Mouse (Mus musculus): ENCODE results near the gene Atp2a2. TPM values are rescaled to one million over a fixed set of nuclear protein-coding genes. Genes with fewer than 3 reads are reported as not detected.
"Not testable (repeated sequence)": the region's sequence is repeated elsewhere in the genome, so short reads cannot be mapped to it uniquely, and the experiment has no call there.

Gene Atp2a2
- total RNA-seq, 2 experiments from 2014 or later, result 72.8 to 98.4 TPM

GRCm38 (mm10) chr5:122500141-122500540, 1.9 kb downstream of the Atp2a2 start:
- ATAC-seq (replicated peaks; ENCODE audit: poor library complexity), result no peak

DNA sequence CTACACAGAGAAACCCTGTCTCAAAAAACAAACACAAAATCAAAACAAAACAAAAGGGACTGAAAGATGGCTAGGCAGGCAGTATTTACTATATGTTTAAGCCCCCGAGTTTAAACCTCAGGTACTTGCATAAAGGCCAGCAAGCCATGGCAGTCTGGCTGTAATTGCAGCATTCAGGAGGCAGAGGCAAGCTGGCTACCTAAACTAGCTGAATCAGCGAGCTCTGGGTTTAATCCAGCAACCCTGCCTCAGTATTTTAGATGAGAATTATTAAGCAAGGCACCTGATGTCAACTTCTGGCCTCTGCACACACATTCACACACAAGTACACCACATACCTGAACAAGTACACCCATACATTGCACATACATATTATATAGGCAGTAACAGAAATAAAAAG, 4.0 kb downstream of the Atp2a2 start:
- no peak for ATAC-seq (replicated peaks; ENCODE audit: poor library complexity)

DNA sequence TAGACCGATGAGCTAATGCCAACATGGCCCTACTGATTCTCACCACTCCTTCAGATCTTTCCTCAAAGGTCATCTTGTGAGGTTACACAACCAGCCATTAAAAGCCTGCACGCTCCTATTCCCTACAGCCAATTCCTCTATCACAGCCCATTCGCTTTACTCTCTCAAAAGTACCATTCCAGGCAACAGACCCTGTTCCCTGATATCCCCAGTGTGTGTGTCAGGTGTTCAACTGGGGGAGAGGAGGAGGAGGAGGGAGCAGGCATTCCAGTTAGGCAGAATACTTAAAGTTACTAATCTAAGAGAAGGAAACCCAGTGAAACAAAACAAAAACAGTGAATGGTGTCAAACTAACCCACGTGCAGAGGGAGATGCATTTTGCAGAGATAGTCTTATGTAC, 5.0 kb downstream of the Atp2a2 start:
- ATAC-seq (replicated peaks; ENCODE audit: poor library complexity), result no peak

DNA sequence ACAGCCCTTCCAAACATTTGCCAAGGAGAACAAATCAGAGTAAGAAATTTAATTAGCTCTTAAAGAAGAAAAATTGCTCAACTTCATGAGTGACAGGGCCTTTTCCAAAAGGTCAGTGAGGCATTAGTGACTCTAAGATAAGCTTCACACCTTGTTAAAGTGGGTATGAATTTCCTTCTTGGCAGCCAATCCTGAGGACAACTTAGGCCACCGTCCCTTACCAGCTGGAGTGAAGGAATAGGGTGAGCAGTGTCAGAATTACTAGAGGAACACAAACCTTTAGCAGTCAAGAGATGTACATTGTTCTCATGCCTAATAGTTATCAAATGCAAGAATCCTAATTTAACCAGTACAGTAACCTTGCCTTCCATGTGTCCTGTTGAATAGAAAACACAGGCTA, 7.6 kb downstream of the Atp2a2 start:
- no peak for ATAC-seq (replicated peaks; ENCODE audit: poor library complexity)

- no peak for ATAC-seq (replicated peaks; ENCODE audit: poor library complexity)
Measured at GRCm38 (mm10) chr5:122493035-122493434, 9.0 kb downstream of the Atp2a2 start.

- ATAC-seq (replicated peaks; ENCODE audit: poor library complexity), result no peak
Measured at GRCm38 (mm10) chr5:122491385-122491784, 10.6 kb downstream of the Atp2a2 start.

- ATAC-seq (replicated peaks; ENCODE audit: poor library complexity), result no peak
Measured at GRCm38 (mm10) chr5:122490148-122490547, 11.9 kb downstream of the Atp2a2 start.

- ATAC-seq (replicated peaks; ENCODE audit: poor library complexity), result no peak
Measured at GRCm38 (mm10) chr5:122487825-122488224, 14.2 kb downstream of the Atp2a2 start.

DNA sequence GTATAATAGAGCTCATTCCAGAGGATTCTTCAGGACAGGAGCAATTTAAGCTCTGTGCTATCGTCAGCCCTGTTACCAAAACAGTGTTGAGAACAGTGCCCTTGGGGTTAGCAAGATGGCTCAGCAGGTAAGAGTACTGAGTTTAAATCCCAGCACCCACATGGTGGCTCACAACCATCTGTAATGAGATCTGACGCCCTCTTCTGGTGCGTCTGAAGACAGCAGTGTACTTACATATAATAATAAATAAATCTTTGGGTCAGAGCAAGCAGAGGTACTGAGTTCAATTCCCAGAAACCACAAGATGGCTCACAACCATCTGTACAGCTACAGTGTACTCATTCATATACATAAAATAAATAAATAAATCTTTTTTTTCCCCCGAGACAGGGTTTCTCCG, 15.8 kb downstream of the Atp2a2 start:
- ATAC-seq (replicated peaks; ENCODE audit: poor library complexity), result not testable (repeated sequence)

GRCm38 (mm10) chr5:122482733-122483391, 19.2 kb downstream of the Atp2a2 start:
- ATAC-seq (replicated peaks; ENCODE audit: poor library complexity), result no peak

- no peak for ATAC-seq (replicated peaks; ENCODE audit: poor library complexity)
Measured at GRCm38 (mm10) chr5:122481844-122482243, 20.2 kb downstream of the Atp2a2 start.

DNA sequence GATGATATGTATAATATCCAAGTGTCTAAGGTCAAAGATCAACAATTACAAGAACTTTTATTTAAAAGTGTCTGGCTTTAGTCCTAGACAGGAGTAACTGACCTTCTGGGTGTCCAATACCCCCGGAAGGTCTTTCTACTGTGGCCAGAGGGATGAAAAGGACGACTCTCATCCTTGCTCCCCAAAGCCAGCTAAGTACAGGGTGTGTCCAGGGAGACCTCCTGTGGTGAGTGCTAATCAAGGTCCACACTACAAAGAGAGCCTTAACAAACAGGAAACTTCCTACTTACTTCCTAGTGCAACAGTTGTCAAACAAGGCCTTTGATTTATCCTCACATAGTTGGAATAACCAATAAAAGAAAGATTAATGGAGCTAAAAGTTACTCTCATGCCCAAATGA, 22.9 kb downstream of the Atp2a2 start:
- no peak for ATAC-seq (replicated peaks; ENCODE audit: poor library complexity)

- ATAC-seq (replicated peaks; ENCODE audit: poor library complexity), result no peak
Measured at GRCm38 (mm10) chr5:122477492-122477891, 24.5 kb downstream of the Atp2a2 start.

- ATAC-seq (replicated peaks; ENCODE audit: poor library complexity), result no peak
Measured at GRCm38 (mm10) chr5:122476078-122476477, 25.9 kb downstream of the Atp2a2 start.

- no peak for ATAC-seq (replicated peaks; ENCODE audit: poor library complexity)
Measured at GRCm38 (mm10) chr5:122474643-122475363, 27.2 kb downstream of the Atp2a2 start.

- no peak for ATAC-seq (replicated peaks; ENCODE audit: poor library complexity)
Measured at GRCm38 (mm10) chr5:122471658-122472057, 30.4 kb downstream of the Atp2a2 start.

- ATAC-seq (replicated peaks; ENCODE audit: poor library complexity), result no peak
Measured at GRCm38 (mm10) chr5:122461431-122461830, 40.6 kb downstream of the Atp2a2 start.

GRCm38 (mm10) chr5:122460656-122461055, 41.4 kb downstream of the Atp2a2 start:
- no peak for ATAC-seq (replicated peaks; ENCODE audit: poor library complexity)

DNA sequence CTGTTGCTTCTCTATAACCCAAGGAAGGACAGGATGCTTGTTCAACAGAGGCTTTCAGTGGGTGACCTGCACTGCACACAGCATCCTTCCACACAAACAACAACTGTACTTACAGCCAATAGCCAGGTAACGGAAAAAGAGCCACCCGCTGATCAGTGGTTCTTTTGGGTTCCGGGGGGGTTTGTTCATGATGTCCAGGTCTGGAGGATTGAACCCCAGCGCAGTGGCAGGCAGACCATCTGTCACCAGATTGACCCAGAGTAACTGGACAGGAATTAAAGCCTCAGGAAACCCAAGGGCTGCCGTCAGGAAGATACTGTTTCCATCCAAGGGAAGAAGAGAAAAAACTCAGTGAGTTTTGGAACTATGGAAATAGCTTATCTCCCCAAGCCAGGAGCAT, 42.7 kb downstream of the Atp2a2 start:
- no peak for ATAC-seq (replicated peaks; ENCODE audit: poor library complexity)

GRCm38 (mm10) chr5:122458066-122458465, 44.0 kb downstream of the Atp2a2 start:
- no peak for ATAC-seq (replicated peaks; ENCODE audit: poor library complexity)

DNA sequence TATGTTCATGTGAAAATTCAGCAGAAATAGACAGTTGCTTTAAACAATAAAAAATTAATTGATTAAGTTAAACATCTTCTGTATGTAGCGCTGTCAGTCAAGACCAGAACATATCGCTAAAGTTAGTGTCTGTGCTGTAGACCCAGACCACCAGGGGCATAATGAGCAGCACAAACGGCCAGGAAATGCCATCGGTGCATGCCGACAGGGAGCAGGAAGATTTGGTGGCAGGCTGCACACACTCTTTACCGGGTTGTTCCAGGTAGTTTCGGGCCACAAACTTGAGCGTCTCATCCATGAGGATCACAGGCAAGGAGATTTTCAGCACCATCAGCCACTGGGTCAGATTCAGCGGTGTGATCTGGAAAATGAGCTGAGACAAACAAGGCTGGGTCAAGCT, 45.0 kb downstream of the Atp2a2 start:
- not testable (repeated sequence) for ATAC-seq (replicated peaks; ENCODE audit: poor library complexity)

GRCm38 (mm10) chr5:122455584-122455983, 46.4 kb downstream of the Atp2a2 start:
- no peak for ATAC-seq (replicated peaks; ENCODE audit: poor library complexity)

- ATAC-seq (replicated peaks; ENCODE audit: poor library complexity), result no peak
Measured at GRCm38 (mm10) chr5:122454883-122455282, 47.1 kb downstream of the Atp2a2 start.
